Mouse (Mus musculus) liver, adult 2 months (tissue): ENCODE measurements around the gene 1700028P14Rik. TPM values are rescaled to one million over a fixed set of nuclear protein-coding genes. Genes with fewer than 3 reads are reported as not detected.

Source experiments
- DNase-seq: peaks from one replicate; pipeline ENCODE4 v3.0.0-alpha.2; 2011; ENCODE audit warnings: low read depth, low spot score; ENCODE audit errors: extremely low read depth
- H3K27ac ChIP-seq: fragments of 200-500 bp; replicated peaks from 2 replicates; pipeline ENCODE4 v1.5.1; 2012; ENCODE audit warnings: low read depth, mild to moderate bottlenecking, control low read depth, inconsistent platforms, low read length; ENCODE audit not compliant: insufficient read depth
- H3K27me3 ChIP-seq: fragments of 200-500 bp; 2 replicates; pipeline ENCODE4 v1.6.1; 2012; ENCODE audit warnings: mild to moderate bottlenecking, moderate library complexity, low read length, inconsistent platforms; ENCODE audit not compliant: control insufficient read depth, insufficient read depth
- H3K36me3 ChIP-seq: fragments of 200-500 bp; 2 replicates; pipeline ENCODE4 v1.6.1; 2012; ENCODE audit warnings: low read length, inconsistent platforms; ENCODE audit not compliant: control insufficient read depth, insufficient read depth
- H3K4me1 ChIP-seq: fragments of 200-500 bp; 2 replicates; pipeline ENCODE4 v1.6.1; 2011; ENCODE audit warnings: low read length; ENCODE audit not compliant: control insufficient read depth, insufficient read depth
- H3K4me3 ChIP-seq: fragments of 200-500 bp; 2 replicates; pipeline ENCODE4 v1.5.1; 2011; ENCODE audit warnings: low read depth, mild to moderate bottlenecking, control low read depth, low read length, moderate library complexity; ENCODE audit not compliant: insufficient read depth
- H3K79me2 ChIP-seq: fragments of 200-500 bp; 2 replicates; pipeline ENCODE4 v1.6.1; 2012; ENCODE audit warnings: inconsistent platforms, mild to moderate bottlenecking, low read length, moderate library complexity; ENCODE audit not compliant: control insufficient read depth, insufficient read depth
- H3K9ac ChIP-seq: fragments of 200-500 bp; 2 replicates; pipeline ENCODE4 v1.6.1; 2012; ENCODE audit warnings: low read depth, mild to moderate bottlenecking, control low read depth, inconsistent platforms, low read length
- CTCF ChIP-seq: fragments of 200-500 bp; IDR thresholded peaks from 2 replicates; pipeline ENCODE4 v1.5.1; 2011; ENCODE audit warnings: low read depth, low read length, control low read depth
- POLR2A ChIP-seq: fragments of 200-500 bp; IDR thresholded peaks from 2 replicates; pipeline ENCODE4 v1.6.1; 2011; ENCODE audit warnings: low read length, control low read depth; ENCODE audit not compliant: insufficient read depth; ENCODE audit errors: extremely low read depth
- WGBS: fragments of 180-500 bp; shearing (Covaris S2); methylation state at CpG from one replicate; pipeline ENCODE4 v1.1.7; 2018; 5-methylcytosine and 5-hydroxymethylcytosine counted together
- polyA plus RNA-seq: library from polyadenylated mRNA; depleted of rRNA; stranded (reverse); fragments of >200 nt; gene quantifications from 2 replicates; pipeline ENCODE4 v1.2.3, GENCODE M21; 2012; rRNA removed
- total RNA-seq: library from RNA; depleted of rRNA; stranded (reverse); fragments of >200 nt; gene quantifications from 2 replicates; pipeline ENCODE4 v1.2.3, GENCODE M21; 2014; rRNA removed

The 1700028P14Rik gene
- total and polyA plus RNA-seq, 2 experiments: not detected

DNA sequence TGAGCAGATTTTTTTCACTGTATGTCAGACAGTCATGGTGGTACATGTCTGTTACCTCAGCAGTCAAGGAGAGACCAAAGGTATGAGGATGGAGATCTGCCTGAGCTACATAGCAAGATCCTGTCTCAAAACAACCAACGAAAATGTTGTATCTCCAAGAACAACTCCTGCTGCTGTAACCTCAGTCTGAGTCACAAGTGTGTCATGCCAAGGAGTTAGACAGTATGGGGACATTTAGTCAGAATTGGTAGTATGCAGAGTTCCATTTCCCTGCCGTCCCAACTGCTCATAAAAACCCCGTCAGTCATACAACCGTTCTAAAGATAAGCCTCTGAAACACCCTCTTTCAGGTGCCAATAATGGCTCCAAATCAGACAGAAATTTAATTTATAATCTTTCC lies 130.8 kb downstream of the 1700028P14Rik start:
- Histone ChIP-seq H3K4me3 (no peak overlapping the region), H3K27me3 (no peaks in the 10 kb centered on the region), H3K36me3 (no peaks in the 10 kb centered on the region), H3K4me1 (no peaks in the 10 kb centered on the region), H3K27ac (no peak overlapping the region), H3K79me2 (no peaks in the 10 kb centered on the region), H3K9ac (no peak overlapping the region)
- TF ChIP-seq CTCF: no peak
- TF ChIP-seq POLR2A: no peak
- no peak for DNase-seq
- 88% methylated on average over 4 of the region's 4 CpGs for WGBS

DNA sequence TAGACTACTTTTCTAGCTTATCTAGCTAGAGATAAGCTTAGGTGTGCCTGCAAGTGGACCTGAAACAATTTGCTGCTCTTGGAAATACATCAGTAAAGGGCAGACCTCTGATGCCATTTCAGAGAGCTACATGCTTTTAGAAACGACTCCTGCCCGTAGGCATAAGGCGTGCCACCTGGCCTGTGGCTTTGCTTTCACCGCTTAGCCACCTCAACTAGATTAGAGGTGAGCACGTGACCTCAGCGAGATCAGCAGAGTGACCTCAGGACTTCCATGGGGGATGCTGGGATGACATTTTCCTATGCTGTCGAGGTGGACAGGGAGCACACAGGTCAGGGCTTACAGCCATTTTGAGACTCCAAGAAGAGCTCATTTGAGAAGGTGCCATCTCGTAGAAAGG lies 131.5 kb downstream of the 1700028P14Rik start:
- no peaks in the 10 kb centered on the region for H3K36me3 ChIP-seq

DNA sequence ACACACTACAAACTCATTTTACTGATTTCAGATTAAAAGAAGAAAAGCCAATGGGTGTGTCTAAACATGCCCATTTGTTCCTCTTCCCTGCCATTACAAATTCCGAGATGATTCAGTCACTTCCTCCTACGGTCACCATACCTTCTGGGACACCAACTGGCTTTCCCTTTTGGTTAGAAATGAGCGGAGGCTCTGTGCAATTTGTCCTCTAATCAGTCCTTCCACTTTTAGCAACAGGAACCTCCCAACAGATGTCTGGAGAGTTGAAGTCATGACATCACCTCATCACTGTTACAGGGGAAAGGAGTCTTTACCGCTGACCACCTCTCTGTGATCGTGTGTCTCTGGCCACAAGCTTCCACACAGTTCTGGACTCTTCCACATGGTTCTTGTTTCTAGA lies 132.0 kb downstream of the 1700028P14Rik start:
- DNase-seq: no peak
- no peaks in the 10 kb centered on the region for H3K27me3 ChIP-seq
- no peak overlapping the region for H3K4me3 ChIP-seq
- H3K36me3 ChIP-seq: no peaks in the 10 kb centered on the region
- no peak for TF ChIP-seq POLR2A
- TF ChIP-seq CTCF: no peak
- H3K27ac ChIP-seq: no peak overlapping the region
- H3K79me2 ChIP-seq: no peaks in the 10 kb centered on the region
- WGBS: 73% methylated on average over 5 of the region's 5 CpGs
- no peaks in the 10 kb centered on the region for H3K4me1 ChIP-seq
- H3K9ac ChIP-seq: no peak overlapping the region

More for the DNA sequence above, 131.5 kb downstream of the 1700028P14Rik start:
- DNase-seq: no peak
- 78% methylated on average over 8 of the region's 8 CpGs for WGBS
- no peak for TF ChIP-seq CTCF
- TF ChIP-seq POLR2A: no peak
- no peaks in the 10 kb centered on the region for H3K4me1 ChIP-seq
- no peak overlapping the region for H3K4me3 ChIP-seq
- H3K27ac ChIP-seq: no peak overlapping the region
- H3K9ac ChIP-seq: no peak overlapping the region
- no peaks in the 10 kb centered on the region for H3K79me2 ChIP-seq
- H3K27me3 ChIP-seq: no peaks in the 10 kb centered on the region

DNA sequence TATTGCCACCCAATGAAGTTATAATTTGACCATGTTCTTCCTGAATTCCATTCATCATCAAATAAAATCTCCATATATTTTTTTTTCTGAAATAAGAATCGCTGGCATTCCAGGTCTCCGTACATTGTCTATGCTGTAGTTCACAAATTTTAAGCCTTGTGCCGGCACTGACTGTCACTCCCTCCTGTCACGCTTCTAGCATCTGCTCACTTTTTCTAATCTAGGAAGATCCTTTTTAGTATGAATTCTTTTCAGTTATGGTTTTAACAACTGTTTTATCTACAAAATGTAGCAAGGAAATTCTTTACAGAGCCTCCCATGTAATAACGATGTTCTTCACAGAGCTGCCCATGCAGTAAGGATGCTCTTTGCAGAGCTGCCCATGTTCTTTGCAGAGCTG lies 134.1 kb downstream of the 1700028P14Rik start:
- Histone ChIP-seq H3K79me2 (no peaks in the 10 kb centered on the region), H3K4me1 (no peaks in the 10 kb centered on the region), H3K27ac (no peak overlapping the region), H3K27me3 (no peaks in the 10 kb centered on the region; the same call in 1 of the 2 replicates), H3K36me3 (no peaks in the 10 kb centered on the region), H3K9ac (no peak overlapping the region), H3K4me3 (no peak overlapping the region)
- no peak for DNase-seq
- TF ChIP-seq CTCF (no peak), POLR2A (no peak)
- WGBS: 89% methylated on average over 5 of the region's 5 CpGs

DNA sequence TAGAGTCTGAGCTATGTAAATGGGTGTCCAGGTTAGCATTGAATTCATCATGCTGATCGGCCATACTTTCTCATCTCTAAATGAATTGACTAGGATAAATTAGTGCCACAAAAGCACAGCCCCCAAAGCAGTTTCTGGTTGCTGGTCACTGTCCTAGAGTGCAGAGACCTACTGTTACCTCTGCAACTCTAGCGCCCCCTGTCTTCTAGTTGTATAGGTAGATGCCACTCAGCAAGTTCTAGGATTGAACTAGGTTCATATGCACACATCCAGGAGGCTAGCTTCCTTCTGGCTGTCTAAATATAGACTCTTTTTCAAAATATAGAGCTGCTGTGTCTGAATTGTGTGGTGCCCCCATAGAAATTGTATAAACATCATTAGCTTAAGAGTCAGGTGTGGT lies 141.3 kb downstream of the 1700028P14Rik start:
- no peak overlapping the region for H3K27ac ChIP-seq
- no peaks in the 10 kb centered on the region; the same call in 1 of the 2 replicates for H3K27me3 ChIP-seq
- H3K79me2 ChIP-seq: no peaks in the 10 kb centered on the region
- 49% methylated on average over 2 of the region's 2 CpGs for WGBS
- peak; percentile 56 for DNase-seq
- H3K4me3 ChIP-seq: no peak overlapping the region
- no peaks in the 10 kb centered on the region for H3K36me3 ChIP-seq
- H3K9ac ChIP-seq: no peak overlapping the region
- TF ChIP-seq POLR2A (no peak), CTCF (peak; percentile 31; the same call in 1 of the 2 replicates)
- H3K4me1 ChIP-seq: peaks cover 1% of the 10 kb centered on the region; the same call in 1 of the 2 replicates

Other genes starting within 250 kb of the 1700028P14Rik start
- 2.1 and 3.0 TPM in 2 replicates for gene Mamdc2, start 204.4 kb downstream of the 1700028P14Rik start, total RNA-seq
- gene Mamdc2, start 204.4 kb downstream of the 1700028P14Rik start, polyA plus RNA-seq: 1.3 and 1.5 TPM in 2 replicates
- 6.0 and 6.2 TPM in 2 replicates for gene Ptar1, start 34.6 kb upstream of the 1700028P14Rik start, total RNA-seq
- 1.1 and 1.8 TPM in 2 replicates for gene Ptar1, start 34.6 kb upstream of the 1700028P14Rik start, polyA plus RNA-seq
- 0.18 and 0.27 TPM in 2 replicates for gene Apba1, start 106.1 kb upstream of the 1700028P14Rik start, total RNA-seq
- gene Apba1, start 106.1 kb upstream of the 1700028P14Rik start, polyA plus RNA-seq: 0.15 and 0.16 TPM in 2 replicates